Mouse (Mus musculus) hindbrain, embryonic 12.5 days (tissue): ENCODE results near the gene Cdpf1. TPM values are rescaled to one million over a fixed set of nuclear protein-coding genes. Genes with fewer than 3 reads are reported as not detected.

ENCODE experiments used
- ATAC-seq: fragments of 200-750 bp; cut with Nextera tagmentation; 2 replicates; pipeline ENCODE4 v1.8.0; 2017; ENCODE audit warnings: moderate TSS enrichment; ENCODE audit not compliant: low FRiP score
- H3K27ac ChIP-seq: fragments of 300-500 bp; sonication (generic); 2 replicates; pipeline ENCODE4 v1.5.1; 2016; ENCODE audit warnings: mild to moderate bottlenecking
- H3K27me3 ChIP-seq: fragments of 300-500 bp; sonication (generic); 2 replicates; pipeline ENCODE4 v1.6.1; 2016; ENCODE audit warnings: mild to moderate bottlenecking
- H3K36me3 ChIP-seq: fragments of 300-500 bp; sonication (generic); 2 replicates; pipeline ENCODE4 v1.6.1; 2016; ENCODE audit warnings: mild to moderate bottlenecking
- H3K4me1 ChIP-seq: fragments of 300-500 bp; sonication (generic); 2 replicates; pipeline ENCODE4 v1.6.1; 2016
- H3K4me2 ChIP-seq: fragments of 300-500 bp; sonication (generic); replicated peaks from 2 replicates; pipeline ENCODE4 v1.6.1; 2016; ENCODE audit warnings: mild to moderate bottlenecking
- H3K4me3 ChIP-seq: fragments of 300-500 bp; sonication (generic); 2 replicates; pipeline ENCODE4 v1.5.1; 2016; ENCODE audit warnings: mild to moderate bottlenecking
- H3K9ac ChIP-seq: fragments of 300-500 bp; sonication (generic); 2 replicates; pipeline ENCODE4 v1.6.1; 2016; ENCODE audit warnings: mild to moderate bottlenecking, moderate library complexity
- H3K9me3 ChIP-seq: fragments of 300-500 bp; sonication (generic); replicated peaks from 2 replicates; pipeline ENCODE4 v1.6.1; 2016; ENCODE audit warnings: mild to moderate bottlenecking
- WGBS: fragments of 180-500 bp; shearing (Covaris S2); methylation state at CpG from one replicate; pipeline ENCODE4 v1.1.7; 2016; 5-methylcytosine and 5-hydroxymethylcytosine counted together
- polyA plus RNA-seq: library from polyadenylated mRNA; unstranded; fragments of >200 nt; fragmentation: Nextera tagmentation; extraction: Ambion mirVana; gene quantifications from 2 replicates; pipeline ENCODE4 v1.2.1, GENCODE M21; 2016

Cdpf1 gene
- polyA plus RNA-seq, 1 experiment from 2014 or later = 16.8 TPM

GRCm38 (mm10) chr15:85776241-85776640 lies 35.3 kb downstream of the Cdpf1 start:
- Histone ChIP-seq H3K27me3 (no peaks in the 10 kb centered on the region), H3K4me1 (no peaks in the 10 kb centered on the region), H3K4me2 (no peak overlapping the region), H3K9me3 (no peaks in the 10 kb centered on the region), H3K9ac (no peak overlapping the region), H3K27ac (no peak overlapping the region), H3K36me3 (no peaks in the 10 kb centered on the region), H3K4me3 (no peak overlapping the region)
- no peak for ATAC-seq
- 81% methylated on average over 2 of the region's 2 CpGs for WGBS

- no peak overlapping the region for H3K4me2 ChIP-seq
- no peaks in the 10 kb centered on the region; the same call in 1 of the 2 replicates for H3K27me3 ChIP-seq
- H3K4me1 ChIP-seq = no peaks in the 10 kb centered on the region
- no peak overlapping the region for H3K9ac ChIP-seq
- no peaks in the 10 kb centered on the region for H3K9me3 ChIP-seq
- 89% methylated on average over 7 of the region's 7 CpGs for WGBS
- H3K4me3 ChIP-seq = no peak overlapping the region
- no peaks in the 10 kb centered on the region for H3K36me3 ChIP-seq
- no peak overlapping the region for H3K27ac ChIP-seq
- no peak for ATAC-seq
Measured at GRCm38 (mm10) chr15:85775001-85775400, 36.5 kb downstream of the Cdpf1 start.

- no peak for ATAC-seq
- WGBS = 93% methylated on average over 9 of the region's 9 CpGs
Measured at GRCm38 (mm10) chr15:85774419-85774818, 37.1 kb downstream of the Cdpf1 start.

GRCm38 (mm10) chr15:85772146-85772740 lies 39.3 kb downstream of the Cdpf1 start:
- Histone ChIP-seq H3K9me3 (no peaks in the 10 kb centered on the region), H3K27me3 (no peaks in the 10 kb centered on the region; the same call in 1 of the 2 replicates), H3K9ac (no peak overlapping the region), H3K27ac (no peak overlapping the region), H3K4me2 (no peak overlapping the region), H3K4me3 (no peak overlapping the region), H3K36me3 (no peaks in the 10 kb centered on the region), H3K4me1 (no peaks in the 10 kb centered on the region)
- no peak for ATAC-seq
- 84% methylated on average over 11 of the region's 11 CpGs for WGBS

More at GRCm38 (mm10) chr15:85774419-85774818, 37.1 kb downstream of the Cdpf1 start:
- H3K27me3 ChIP-seq = no peaks in the 10 kb centered on the region; the same call in 1 of the 2 replicates
- no peaks in the 10 kb centered on the region for H3K4me1 ChIP-seq
- no peaks in the 10 kb centered on the region for H3K9me3 ChIP-seq
- H3K27ac ChIP-seq = no peak overlapping the region
- H3K4me2 ChIP-seq = no peak overlapping the region
- no peak overlapping the region for H3K4me3 ChIP-seq
- no peak overlapping the region for H3K9ac ChIP-seq
- H3K36me3 ChIP-seq = no peaks in the 10 kb centered on the region

GRCm38 (mm10) chr15:85771306-85772121 lies 40.0 kb downstream of the Cdpf1 start:
- Histone ChIP-seq H3K9me3 (no peaks in the 10 kb centered on the region), H3K9ac (no peak overlapping the region), H3K4me1 (no peaks in the 10 kb centered on the region), H3K27me3 (no peaks in the 10 kb centered on the region; the same call in 1 of the 2 replicates), H3K4me3 (no peak overlapping the region), H3K36me3 (no peaks in the 10 kb centered on the region), H3K27ac (no peak overlapping the region), H3K4me2 (no peak overlapping the region)
- ATAC-seq = no peak
- WGBS = 87% methylated on average over 17 of the region's 17 CpGs

- Histone ChIP-seq H3K4me2 (no peak overlapping the region), H3K27ac (no peak overlapping the region), H3K36me3 (no peaks in the 10 kb centered on the region), H3K9me3 (no peaks in the 10 kb centered on the region), H3K4me1 (no peaks in the 10 kb centered on the region), H3K9ac (no peak overlapping the region), H3K4me3 (no peak overlapping the region), H3K27me3 (no peaks in the 10 kb centered on the region; the same call in 1 of the 2 replicates)
- 90% methylated on average over 8 of the region's 8 CpGs for WGBS
- ATAC-seq = no peak
Measured at GRCm38 (mm10) chr15:85768991-85769390, 42.5 kb downstream of the Cdpf1 start.

GRCm38 (mm10) chr15:85766677-85767076 lies 44.8 kb downstream of the Cdpf1 start:
- 94% methylated on average over 5 of the region's 5 CpGs for WGBS
- H3K9ac ChIP-seq = no peak overlapping the region
- no peak overlapping the region for H3K27ac ChIP-seq
- H3K4me2 ChIP-seq = no peak overlapping the region
- no peak overlapping the region for H3K4me3 ChIP-seq
- H3K4me1 ChIP-seq = no peaks in the 10 kb centered on the region
- H3K27me3 ChIP-seq = no peaks in the 10 kb centered on the region; the same call in 1 of the 2 replicates
- H3K9me3 ChIP-seq = no peaks in the 10 kb centered on the region
- ATAC-seq = no peak
- H3K36me3 ChIP-seq = no peaks in the 10 kb centered on the region

- Histone ChIP-seq H3K27me3 (no peaks in the 10 kb centered on the region; the same call in 1 of the 2 replicates), H3K9me3 (no peaks in the 10 kb centered on the region), H3K4me1 (no peaks in the 10 kb centered on the region), H3K27ac (no peak overlapping the region), H3K4me2 (no peak overlapping the region), H3K4me3 (no peak overlapping the region), H3K36me3 (no peaks in the 10 kb centered on the region), H3K9ac (no peak overlapping the region)
- no peak for ATAC-seq
- 49% methylated on average over 3 of the region's 3 CpGs for WGBS
Measured at GRCm38 (mm10) chr15:85765022-85765421, 46.5 kb downstream of the Cdpf1 start.

GRCm38 (mm10) chr15:85762761-85763160 lies 48.7 kb downstream of the Cdpf1 start:
- Histone ChIP-seq H3K9me3 (peaks cover 3% of the 10 kb centered on the region), H3K4me2 (no peak overlapping the region), H3K27me3 (no peaks in the 10 kb centered on the region), H3K4me1 (no peaks in the 10 kb centered on the region), H3K36me3 (no peaks in the 10 kb centered on the region), H3K27ac (no peak overlapping the region), H3K4me3 (no peak overlapping the region), H3K9ac (no peak overlapping the region)
- WGBS = 82% methylated on average over 4 of the region's 4 CpGs
- ATAC-seq = no peak

- H3K4me1 ChIP-seq = no peaks in the 10 kb centered on the region
- no peak overlapping the region for H3K9ac ChIP-seq
- no peaks in the 10 kb centered on the region for H3K27me3 ChIP-seq
- no peak overlapping the region for H3K4me2 ChIP-seq
- no peak overlapping the region for H3K4me3 ChIP-seq
- H3K27ac ChIP-seq = no peak overlapping the region
- peaks cover 8% of the 10 kb centered on the region for H3K9me3 ChIP-seq
- no peak for ATAC-seq
- H3K36me3 ChIP-seq = no peaks in the 10 kb centered on the region
- WGBS = 95% methylated on average over 3 of the region's 3 CpGs
Measured at GRCm38 (mm10) chr15:85757768-85758167, 53.7 kb downstream of the Cdpf1 start.
